Mouse (Mus musculus) CH12.LX (cell line): ENCODE data around the gene Smim15. TPM values are rescaled to one million over a fixed set of nuclear protein-coding genes. Genes with fewer than 3 reads are reported as not detected.

Source experiments
- DNase-seq: peaks from one replicate; pipeline ENCODE4 v3.0.0-alpha.2; 2013; ENCODE audit errors: extremely low read depth
- H3K27ac ChIP-seq: 2 replicates; pipeline ENCODE4 v1.5.1; 2012; ENCODE audit warnings: low read depth, mild to moderate bottlenecking, control low read depth, moderate library complexity; ENCODE audit not compliant: insufficient read depth
- H3K27me3 ChIP-seq: replicated peaks from 2 replicates; pipeline ENCODE3; 2012; ENCODE audit warnings: inconsistent platforms
- H3K36me3 ChIP-seq, 2 experiments: replicated peaks in 1 of 2; 2 replicates each; pipeline versions ENCODE3 to v1.6.1; 2012; ENCODE audit warnings: inconsistent platforms in 1 of 2, low read length in 1 of 2, mild to moderate bottlenecking in 1 of 2, mixed read lengths in 1 of 2, moderate library complexity in 1 of 2; ENCODE audit not compliant: control insufficient read depth in 1 of 2, insufficient read depth in 1 of 2
- H3K4me1 ChIP-seq, 2 experiments: 2 replicates each; pipeline ENCODE4 v1.6.1; 2012; ENCODE audit warnings: inconsistent platforms in 1 of 2, moderate library complexity in 1 of 2; ENCODE audit not compliant: insufficient read depth in 2 of 2, control insufficient read depth in 1 of 2
- H3K4me2 ChIP-seq: 2 replicates; pipeline ENCODE4 v1.6.1; 2012; ENCODE audit warnings: low read depth, mild to moderate bottlenecking, control low read depth; ENCODE audit not compliant: poor library complexity, insufficient read depth, severe bottlenecking
- H3K4me3 ChIP-seq, 3 experiments: fragments of 150-350 bp in 1 of 3; sonication (generic) in 1 of 3; replicated peaks in 1 of 3; 2 replicates each; pipeline versions ENCODE3 to v1.5.1; 2011 to 2012; ENCODE audit warnings: low read depth in 2 of 3, low read length in 2 of 3, mild to moderate bottlenecking in 2 of 3, moderate library complexity in 2 of 3, control low read depth in 1 of 3, improper control_type of control experiment in 1 of 3, inconsistent platforms in 1 of 3, mixed read lengths in 1 of 3; ENCODE audit not compliant: poor library complexity in 1 of 3
- H3K79me2 ChIP-seq: replicated peaks from 2 replicates; pipeline ENCODE4 v1.6.1; 2012; ENCODE audit warnings: mild to moderate bottlenecking, moderate library complexity; ENCODE audit not compliant: control insufficient read depth, poor library complexity, insufficient read depth, severe bottlenecking; ENCODE audit errors: extremely low read depth
- H3K9ac ChIP-seq: 2 replicates; pipeline ENCODE4 v1.6.1; 2012; ENCODE audit warnings: low read depth, mild to moderate bottlenecking, control low read depth, moderate library complexity; ENCODE audit not compliant: insufficient read depth
- H3K9me3 ChIP-seq: replicated peaks from 2 replicates; pipeline ENCODE3; 2012; ENCODE audit warnings: low read length, inconsistent platforms, mixed read lengths
- CHD2 ChIP-seq: IDR thresholded peaks from 2 replicates; pipeline ENCODE4 v1.6.1; 2011; ENCODE audit warnings: low read length, improper control_type of control experiment
- CTCF ChIP-seq, 2 experiments: IDR thresholded peaks in 1 of 2; conservative IDR thresholded peaks in 1 of 2; 2 replicates each; pipeline ENCODE4 v1.5.1; 2011 to 2012; ENCODE audit warnings: low read depth in 2 of 2, low read length in 2 of 2, improper control_type of control experiment in 1 of 2, inconsistent platforms in 1 of 2, mild to moderate bottlenecking in 1 of 2, moderate library complexity in 1 of 2
- ELF1 ChIP-seq: IDR thresholded peaks from 2 replicates; pipeline ENCODE4 v1.6.1; 2014; ENCODE audit warnings: low read depth, mild to moderate bottlenecking, inconsistent platforms, low read length, improper control_type of control experiment
- EP300 ChIP-seq: IDR thresholded peaks from 2 replicates; pipeline ENCODE4 v1.6.1; 2011; ENCODE audit warnings: low read length, improper control_type of control experiment
- IRF4 ChIP-seq: IDR thresholded peaks from 2 replicates; pipeline ENCODE4 v1.6.1; 2014; ENCODE audit warnings: low read depth, mild to moderate bottlenecking, inconsistent platforms, low read length, improper control_type of control experiment
- JUND ChIP-seq: conservative IDR thresholded peaks from 2 replicates; pipeline ENCODE4 v1.6.1; 2011; ENCODE audit warnings: low read depth, low read length, improper control_type of control experiment
- KAT2A ChIP-seq: IDR thresholded peaks from 2 replicates; pipeline ENCODE4 v1.6.1; 2012; ENCODE audit warnings: low read length, improper control_type of control experiment, inconsistent platforms; ENCODE audit not compliant: insufficient replicate concordance
- MAFK ChIP-seq: IDR thresholded peaks from 2 replicates; pipeline ENCODE4 v1.6.1; 2011; ENCODE audit warnings: low read length, improper control_type of control experiment; ENCODE audit not compliant: insufficient replicate concordance
- MAX ChIP-seq: IDR thresholded peaks from 2 replicates; pipeline ENCODE4 v1.6.1; 2011; ENCODE audit warnings: low read length, improper control_type of control experiment
- MAZ ChIP-seq: IDR thresholded peaks from 2 replicates; pipeline ENCODE4 v1.6.1; 2012; ENCODE audit warnings: low read depth, mild to moderate bottlenecking, inconsistent platforms, low read length, improper control_type of control experiment, moderate library complexity
- MXI1 ChIP-seq: IDR thresholded peaks from 2 replicates; pipeline ENCODE4 v1.6.1; 2011; ENCODE audit warnings: mild to moderate bottlenecking, low read depth, low read length, improper control_type of control experiment
- MYC ChIP-seq: IDR thresholded peaks from 2 replicates; pipeline ENCODE4 v1.6.1; 2011; ENCODE audit warnings: low read depth, mild to moderate bottlenecking, improper control_type of control experiment, low read length
- NRF1 ChIP-seq: IDR thresholded peaks from 2 replicates; pipeline ENCODE4 v1.6.1; 2014; ENCODE audit warnings: low read depth, mild to moderate bottlenecking, inconsistent platforms, low read length, improper control_type of control experiment, moderate library complexity
- PAX5 ChIP-seq: IDR thresholded peaks from 2 replicates; pipeline ENCODE4 v1.6.1; 2012; ENCODE audit warnings: low read length, inconsistent platforms, mixed read lengths
- POLR2A ChIP-seq: IDR thresholded peaks from 2 replicates; pipeline ENCODE4 v1.6.1; 2011; ENCODE audit warnings: low read depth, mild to moderate bottlenecking, improper control_type of control experiment, low read length
- RAD21 ChIP-seq: IDR thresholded peaks from 2 replicates; pipeline ENCODE4 v1.6.1; 2011; ENCODE audit warnings: low read depth, mild to moderate bottlenecking, low read length, improper control_type of control experiment, moderate library complexity
- USF2 ChIP-seq: conservative IDR thresholded peaks from 2 replicates; pipeline ENCODE4 v1.6.1; 2011; ENCODE audit warnings: low read depth, low read length, improper control_type of control experiment
- ZC3H11A ChIP-seq: IDR thresholded peaks from 2 replicates; pipeline ENCODE4 v1.6.1; 2012; ENCODE audit warnings: low read depth, mild to moderate bottlenecking, inconsistent platforms, low read length, improper control_type of control experiment
- ZKSCAN1 ChIP-seq: IDR thresholded peaks from 2 replicates; pipeline ENCODE4 v1.6.1; 2012; ENCODE audit warnings: low read depth, inconsistent platforms, low read length, improper control_type of control experiment, borderline replicate concordance
- ZMIZ1 ChIP-seq: IDR thresholded peaks from 2 replicates; pipeline ENCODE4 v1.6.1; 2012; ENCODE audit warnings: low read depth, mild to moderate bottlenecking, inconsistent platforms, low read length, improper control_type of control experiment
- ZNF384 ChIP-seq: IDR thresholded peaks from 2 replicates; pipeline ENCODE4 v1.6.1; 2012; ENCODE audit warnings: low read depth, low read length, improper control_type of control experiment, inconsistent platforms
- dilution Hi-C: fragments of 300-500 bp; cut with MboI; formaldehyde crosslinking; loops from 2 replicates; pipeline ENCODE4 v1.14.3; 2020; ENCODE audit warnings: low sequenced_read_pairs; ENCODE audit not compliant: extremely low pct_unique_long_range_greater_than_20kb, extremely low pct_ligation_motif_present
- in situ Hi-C: fragments of 300-500 bp; cut with MboI; formaldehyde crosslinking; loops from 3 replicates; pipeline ENCODE4 v1.14.3; 2019; ENCODE audit warnings: low sequenced_read_pairs, low pct_ligation_motif_present, low pct_unique_long_range_greater_than_20kb, mixed read lengths
- polyA plus RNA-seq: library from polyadenylated mRNA; unstranded; fragments of >175 nt; gene quantifications from 2 replicates; pipeline ENCODE4 v1.2.1, GENCODE M21; 2012; ENCODE audit warnings: low read depth; ENCODE audit not compliant: insufficient read length
- total RNA-seq, 2 experiments: library from RNA; depleted of rRNA; stranded (reverse); fragments of 300-350 nt in 1 of 2; fragments of >200 nt in 1 of 2; gene quantifications; 2 replicates each; pipeline ENCODE4 v1.2.3; 2012 to 2014

The Smim15 gene
- total and polyA plus RNA-seq, 3 experiments = 32.8 to 114 (median 62.8) TPM

- H3K9ac ChIP-seq = no peak overlapping the region
- TF ChIP-seq ELF1 = no peak
- TF ChIP-seq MAX = no peak
- no peak for TF ChIP-seq MAFK
- no peak for TF ChIP-seq NRF1
- no peak for TF ChIP-seq ZNF384
- TF ChIP-seq EP300 = no peak
- TF ChIP-seq MYC = no peak
- no peak for TF ChIP-seq ZKSCAN1
- TF ChIP-seq MAZ = no peak
- TF ChIP-seq ZMIZ1 = no peak
- TF ChIP-seq CTCF (conservative IDR thresholded peaks at IDR 0.05 in 1 of 2, IDR thresholded peaks at IDR 0.05 in 1 of 2; ENCODE audit: low read depth in 2 of 2, low read length in 2 of 2) = no peak
- no peak for TF ChIP-seq KAT2A
- no peak for TF ChIP-seq POLR2A
- TF ChIP-seq RAD21 = no peak
- no peak for TF ChIP-seq CHD2
- TF ChIP-seq IRF4 = no peak
- TF ChIP-seq USF2 = no peak
- no peak for TF ChIP-seq PAX5
- TF ChIP-seq JUND = no peak
- H3K4me2 ChIP-seq = no peak overlapping the region
- H3K9me3 ChIP-seq = no peaks in the 10 kb centered on the region
- in situ Hi-C loops (no loop called here), dilution Hi-C loops (no loop called here)
- H3K4me1 ChIP-seq = peaks cover 6 to 38% of the 10 kb centered on the region in 2 experiments; a peak in 3 of 4 replicates
- DNase-seq = no peak
- no peaks in the 10 kb centered on the region for H3K79me2 ChIP-seq
- no peak overlapping the region for H3K4me3 ChIP-seq
- no peaks in the 10 kb centered on the region for H3K27me3 ChIP-seq
- H3K36me3 ChIP-seq = peaks cover 0 to 28% of the 10 kb centered on the region in 2 experiments
- H3K27ac ChIP-seq = no peak overlapping the region
These were observed 50.4 kb downstream of the Smim15 start for GRCm38 (mm10) chr13:108094681-108095080.

- in situ Hi-C loops = no loop called here
These were observed 51.4 kb downstream of the Smim15 start for GRCm38 (mm10) chr13:108095617-108096016.

More at GRCm38 (mm10) chr13:108095617-108096016, 51.4 kb downstream of the Smim15 start:
- Histone ChIP-seq H3K27me3 (no peaks in the 10 kb centered on the region), H3K27ac (no peak overlapping the region), H3K9ac (no peak overlapping the region), H3K79me2 (no peaks in the 10 kb centered on the region), H3K4me2 (no peak overlapping the region), H3K36me3 (peaks cover 0 to 21% of the 10 kb centered on the region in 2 experiments), H3K4me1 (peaks cover 6 to 45% of the 10 kb centered on the region in 2 experiments; a peak in 3 of 4 replicates), H3K9me3 (no peaks in the 10 kb centered on the region), H3K4me3 (no peak overlapping the region)
- dilution Hi-C loops = no loop called here
- no peak for DNase-seq
- no peak for TF ChIP-seq ZC3H11A
- TF ChIP-seq MXI1 = no peak
- TF ChIP-seq, all 38 proteins: peak for 0
